Mouse (Mus musculus): ENCODE results near the gene Abt1. TPM values are rescaled to one million over a fixed set of nuclear protein-coding genes. Genes with fewer than 3 reads are reported as not detected.

Gene Abt1
- polyA plus RNA-seq, 1 experiment from 2014 or later: 14.7 TPM

Other genes with a start within 250 kb of the Abt1 start
- not detected in 2 replicates for gene Vmn1r220, start 235.9 kb downstream of the Abt1 start, polyA plus RNA-seq (2016; fragmentation: Nextera tagmentation; extraction: Ambion mirVana)
- not detected in 2 replicates for gene Vmn1r221, start 209.7 kb downstream of the Abt1 start, polyA plus RNA-seq (2016; fragmentation: Nextera tagmentation; extraction: Ambion mirVana)
- not detected in 2 replicates for gene Vmn1r222, start 187.9 kb downstream of the Abt1 start, polyA plus RNA-seq (2016; fragmentation: Nextera tagmentation; extraction: Ambion mirVana)
- gene Vmn1r223, start 176.7 kb downstream of the Abt1 start, polyA plus RNA-seq (2016; fragmentation: Nextera tagmentation; extraction: Ambion mirVana): not detected in 2 replicates
- gene Zfp322a, start 54.7 kb downstream of the Abt1 start, polyA plus RNA-seq (2016; fragmentation: Nextera tagmentation; extraction: Ambion mirVana): 55.6 and 58.6 TPM in 2 replicates
- 0.04 and 0.06 TPM in 2 replicates for gene Btn1a1, start 42.0 kb upstream of the Abt1 start, polyA plus RNA-seq (2016; fragmentation: Nextera tagmentation; extraction: Ambion mirVana)
- 0.26 and 0.38 TPM in 2 replicates for gene Btn2a2, start 65.0 kb upstream of the Abt1 start, polyA plus RNA-seq (2016; fragmentation: Nextera tagmentation; extraction: Ambion mirVana)
- 2.0 and 4.1 TPM in 2 replicates for gene Hist1h4h, start 107.2 kb upstream of the Abt1 start, polyA plus RNA-seq (2016; fragmentation: Nextera tagmentation; extraction: Ambion mirVana)
- 4.7 and 9.5 TPM in 2 replicates for gene Hist1h2af, start 110.0 kb upstream of the Abt1 start, polyA plus RNA-seq (2016; fragmentation: Nextera tagmentation; extraction: Ambion mirVana)
- gene Hist1h3g, start 111.6 kb upstream of the Abt1 start, polyA plus RNA-seq (2016; fragmentation: Nextera tagmentation; extraction: Ambion mirVana): 5.5 and 5.6 TPM in 2 replicates
- gene Hist1h2bh, start 119.5 kb upstream of the Abt1 start, polyA plus RNA-seq (2016; fragmentation: Nextera tagmentation; extraction: Ambion mirVana): 1.00 and 1.0 TPM in 2 replicates
- 1.1 and 1.5 TPM in 2 replicates for gene Hist1h3f, start 120.2 kb upstream of the Abt1 start, polyA plus RNA-seq (2016; fragmentation: Nextera tagmentation; extraction: Ambion mirVana)
- gene Hist1h4f, start 127.8 kb upstream of the Abt1 start, polyA plus RNA-seq (2016; fragmentation: Nextera tagmentation; extraction: Ambion mirVana): 1.7 TPM in 1 of 2 replicates, not detected in the other
- gene Hist1h1d, start 129.4 kb upstream of the Abt1 start, polyA plus RNA-seq (2016; fragmentation: Nextera tagmentation; extraction: Ambion mirVana): 0.58 and 0.63 TPM in 2 replicates
- gene Hist1h3e, start 138.5 kb upstream of the Abt1 start, polyA plus RNA-seq (2016; fragmentation: Nextera tagmentation; extraction: Ambion mirVana): 5.1 and 7.2 TPM in 2 replicates
- gene Hist1h2ae, start 147.4 kb upstream of the Abt1 start, polyA plus RNA-seq (2016; fragmentation: Nextera tagmentation; extraction: Ambion mirVana): 85.6 and 104 TPM in 2 replicates
- 4.5 and 6.4 TPM in 2 replicates for gene Hist1h2bg, start 147.5 kb upstream of the Abt1 start, polyA plus RNA-seq (2016; fragmentation: Nextera tagmentation; extraction: Ambion mirVana)
- 3.8 TPM in 2 replicates for gene Hist1h2bf, start 150.3 kb upstream of the Abt1 start, polyA plus RNA-seq (2016; fragmentation: Nextera tagmentation; extraction: Ambion mirVana)
- gene Hist1h2ad, start 150.5 kb upstream of the Abt1 start, polyA plus RNA-seq (2016; fragmentation: Nextera tagmentation; extraction: Ambion mirVana): 0.67 and 1.3 TPM in 2 replicates
- gene Hist1h3d, start 151.9 kb upstream of the Abt1 start, polyA plus RNA-seq (2016; fragmentation: Nextera tagmentation; extraction: Ambion mirVana): 6.2 and 10.8 TPM in 2 replicates
- gene Hist1h4d, start 157.7 kb upstream of the Abt1 start, polyA plus RNA-seq (2016; fragmentation: Nextera tagmentation; extraction: Ambion mirVana): 95.1 and 103 TPM in 2 replicates
- gene Hist1h2be, start 197.3 kb upstream of the Abt1 start, polyA plus RNA-seq (2016; fragmentation: Nextera tagmentation; extraction: Ambion mirVana): 3.1 and 3.2 TPM in 2 replicates
- 18.0 and 22.4 TPM in 2 replicates for gene Hist1h1e, start 198.7 kb upstream of the Abt1 start, polyA plus RNA-seq (2016; fragmentation: Nextera tagmentation; extraction: Ambion mirVana)

Data from midbrain, embryonic 10.5 days (tissue).